Mouse (Mus musculus): ENCODE measurements around the gene Cldn4. TPM values are rescaled to one million over a fixed set of nuclear protein-coding genes. Genes with fewer than 3 reads are reported as not detected.
A peak's percentile ranks its signal among the peaks of the same experiment; 100 is the strongest.
"Not testable (repeated sequence)": the region's sequence is repeated elsewhere in the genome, so short reads cannot be mapped to it uniquely, and the experiment has no call there.

Gene Cldn4
- polyA plus RNA-seq, 1 experiment from 2014 or later, result 3.4 TPM

- Histone ChIP-seq H3K27me3 (ENCODE audit: low read depth, poor library complexity, severe bottlenecking) (no peaks in the 10 kb centered on the region), H3K27ac (replicated peaks) (no peak overlapping the region), H3K4me1 (peaks cover 11% of the 10 kb centered on the region), H3K36me3 (no peaks in the 10 kb centered on the region), H3K4me3 (no peak overlapping the region), H3K9me3 (replicated peaks) (no peaks in the 10 kb centered on the region)
- WGBS, result 84% methylated on average over 5 of the region's 5 CpGs
- DNase-seq (ENCODE audit: low spot score), result no peak
Observed at GRCm38 (mm10) chr5:134955491-134955890, 8.8 kb upstream of the Cldn4 start.

GRCm38 (mm10) chr5:134951053-134951884 lies 4.5 kb upstream of the Cldn4 start:
- Histone ChIP-seq H3K9me3 (replicated peaks) (no peaks in the 10 kb centered on the region), H3K4me3 (no peak overlapping the region), H3K4me1 (peaks cover 12% of the 10 kb centered on the region), H3K27me3 (ENCODE audit: low read depth, poor library complexity, severe bottlenecking) (peaks cover 21% of the 10 kb centered on the region), H3K36me3 (no peaks in the 10 kb centered on the region), H3K27ac (replicated peaks) (no peak overlapping the region)
- WGBS, result 53% methylated on average over 19 of the region's 19 CpGs
- DNase-seq (ENCODE audit: low spot score), result no peak

DNA sequence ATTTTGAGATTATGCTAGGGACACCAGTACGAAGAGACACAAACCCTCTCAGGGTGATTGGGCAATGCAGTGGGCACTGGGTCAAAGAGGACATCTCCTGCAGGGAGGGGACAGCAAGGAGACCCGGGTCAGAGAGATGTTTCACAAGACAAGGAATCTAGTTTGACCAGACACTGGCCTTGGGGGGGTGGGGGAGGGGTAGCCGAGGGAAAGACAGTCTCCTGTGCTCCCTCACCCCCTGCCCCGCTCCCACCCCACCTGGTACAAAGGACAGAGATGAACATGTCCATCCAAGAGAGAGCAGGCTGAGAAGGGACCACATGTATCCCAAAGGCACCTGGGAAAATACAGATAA lies 1.3 kb upstream of the Cldn4 start:
- 71% methylated on average over 4 of the region's 4 CpGs for WGBS

GRCm38 (mm10) chr5:134947420-134948084 lies 818 bp upstream of the Cldn4 start:
- 62% methylated on average over 5 of the region's 5 CpGs for WGBS
- H3K27me3 ChIP-seq (ENCODE audit: low read depth, poor library complexity, severe bottlenecking), result peaks cover 49% of the 10 kb centered on the region
- no peak overlapping the region for H3K27ac ChIP-seq (replicated peaks)
- H3K4me1 ChIP-seq, result peaks cover 18% of the 10 kb centered on the region
- H3K36me3 ChIP-seq, result no peaks in the 10 kb centered on the region
- DNase-seq (ENCODE audit: low spot score), result no peak
- no peaks in the 10 kb centered on the region for H3K9me3 ChIP-seq (replicated peaks)
- no peak overlapping the region for H3K4me3 ChIP-seq

More for the DNA sequence above, 1.3 kb upstream of the Cldn4 start:
- Histone ChIP-seq H3K27me3 (ENCODE audit: low read depth, poor library complexity, severe bottlenecking) (peaks cover 49% of the 10 kb centered on the region), H3K27ac (replicated peaks) (no peak overlapping the region), H3K9me3 (replicated peaks) (no peaks in the 10 kb centered on the region), H3K4me1 (peaks cover 18% of the 10 kb centered on the region), H3K36me3 (no peaks in the 10 kb centered on the region), H3K4me3 (no peak overlapping the region)
- no peak for DNase-seq (ENCODE audit: low spot score)

DNA sequence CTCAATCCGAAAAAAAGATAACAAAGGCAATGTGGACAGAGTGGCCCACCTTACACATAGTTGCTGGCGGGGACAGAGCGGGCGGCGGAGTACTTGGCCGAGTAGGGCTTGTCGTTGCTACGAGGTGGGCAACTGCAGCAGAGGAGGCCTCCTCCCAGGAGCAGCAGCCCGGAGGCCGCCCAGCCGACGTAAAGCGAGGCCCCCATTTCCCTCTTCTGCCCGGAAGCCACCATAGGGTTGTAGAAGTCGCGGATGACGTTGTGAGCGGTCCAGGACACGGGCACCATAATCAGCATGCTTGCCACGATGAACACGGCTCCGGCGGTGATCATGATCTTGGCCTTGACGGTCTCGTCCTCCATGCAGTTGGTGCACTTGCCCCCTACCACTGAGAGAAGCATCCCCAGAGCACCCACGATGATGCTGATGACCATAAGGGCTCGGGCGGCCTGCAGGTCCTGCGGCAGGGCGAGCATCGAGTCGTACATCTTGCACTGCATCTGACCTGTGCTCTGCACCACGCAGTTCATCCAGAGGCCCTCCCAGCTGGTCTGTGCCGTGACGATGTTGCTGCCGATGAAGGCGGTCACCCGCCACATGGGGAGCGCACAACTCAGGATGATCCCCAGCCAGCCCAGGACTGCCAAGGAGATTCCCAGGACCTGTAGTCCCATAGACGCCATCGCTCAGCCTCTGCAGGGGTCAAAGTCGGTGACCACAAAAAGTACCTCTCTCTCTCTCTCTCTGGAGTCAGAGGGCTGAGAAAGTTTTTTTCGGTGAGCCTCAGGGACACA lies 474 bp downstream of the Cldn4 start:
- H3K9me3 ChIP-seq (replicated peaks), result no peaks in the 10 kb centered on the region
- DNase-seq (ENCODE audit: low spot score), result peak; percentile 32
- H3K36me3 ChIP-seq, result no peaks in the 10 kb centered on the region
- H3K27ac ChIP-seq (replicated peaks), result no peak overlapping the region; the same call in 1 of the 2 replicates
- peaks cover 49% of the 10 kb centered on the region for H3K27me3 ChIP-seq (ENCODE audit: low read depth, poor library complexity, severe bottlenecking)
- H3K4me3 ChIP-seq, result peak overlapping the region; percentile 30
- WGBS, result 16% methylated on average over 43 of the region's 43 CpGs
- H3K4me1 ChIP-seq, result peaks cover 15% of the 10 kb centered on the region

GRCm38 (mm10) chr5:134945266-134945959 lies 1.3 kb downstream of the Cldn4 start:
- Histone ChIP-seq H3K27me3 (ENCODE audit: low read depth, poor library complexity, severe bottlenecking) (peaks cover 49% of the 10 kb centered on the region), H3K36me3 (no peaks in the 10 kb centered on the region), H3K9me3 (replicated peaks) (no peaks in the 10 kb centered on the region), H3K27ac (replicated peaks) (no peak overlapping the region), H3K4me3 (peak overlapping the region; percentile 30; the same call in 1 of the 2 replicates), H3K4me1 (peaks cover 15% of the 10 kb centered on the region)
- DNase-seq (ENCODE audit: low spot score), result no peak
- 45% methylated on average over 19 of the region's 19 CpGs for whole genome bisulfite sequencing

GRCm38 (mm10) chr5:134944179-134944578 lies 2.6 kb downstream of the Cldn4 start:
- Histone ChIP-seq H3K4me1 (peaks cover 15% of the 10 kb centered on the region), H3K36me3 (no peaks in the 10 kb centered on the region), H3K27me3 (ENCODE audit: low read depth, poor library complexity, severe bottlenecking) (peaks cover 49% of the 10 kb centered on the region), H3K9me3 (replicated peaks) (no peaks in the 10 kb centered on the region), H3K27ac (replicated peaks) (no peak overlapping the region), H3K4me3 (no peak overlapping the region)
- 80% methylated on average over 5 of the region's 5 CpGs for WGBS
- no peak for DNase-seq (ENCODE audit: low spot score)

GRCm38 (mm10) chr5:134942740-134943139 lies 4.0 kb downstream of the Cldn4 start:
- WGBS, result 85% methylated on average over 2 of the region's 2 CpGs
- H3K4me3 ChIP-seq, result no peak overlapping the region
- no peak overlapping the region for H3K27ac ChIP-seq (replicated peaks)

DNA sequence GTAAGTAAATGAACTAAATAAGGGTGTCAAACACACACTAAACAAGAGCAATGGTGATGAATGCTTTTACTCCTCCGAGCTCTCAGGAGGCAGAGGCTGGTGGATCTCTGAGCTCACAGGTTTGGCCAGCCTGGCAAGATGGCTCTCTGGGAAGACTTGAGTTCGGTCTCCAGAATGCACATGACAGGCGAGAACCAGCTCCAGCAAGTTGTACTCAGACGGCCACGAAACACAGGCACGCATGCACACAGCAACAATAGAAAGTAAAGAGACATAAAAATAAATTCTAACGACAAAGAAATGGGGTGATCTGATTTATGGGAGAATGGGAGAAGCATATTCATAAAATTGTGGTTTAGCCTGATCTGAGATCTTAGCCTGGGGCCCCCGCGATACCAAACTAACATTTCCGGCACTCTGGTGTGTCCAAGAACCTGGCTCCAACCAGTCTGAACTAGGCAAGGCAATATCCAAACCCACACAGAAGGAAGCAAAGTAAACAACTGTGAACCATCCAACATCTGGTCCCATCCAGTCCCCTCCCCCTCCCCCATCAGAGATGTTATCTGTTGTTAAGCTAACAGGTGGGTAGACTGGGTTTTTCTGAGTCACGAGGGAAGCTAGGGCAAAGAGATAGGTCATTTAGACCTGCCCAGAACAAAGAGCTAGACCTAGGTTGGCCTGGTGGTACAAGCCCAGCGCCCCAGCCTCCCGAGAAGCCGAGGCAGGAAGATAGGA lies 5.1 kb downstream of the Cldn4 start:
- H3K9me3 ChIP-seq (replicated peaks), result no peaks in the 10 kb centered on the region
- H3K4me1 ChIP-seq, result peaks cover 10% of the 10 kb centered on the region
- H3K27ac ChIP-seq (replicated peaks), result no peak overlapping the region
- no peak overlapping the region for H3K4me3 ChIP-seq
- peaks cover 31% of the 10 kb centered on the region for H3K27me3 ChIP-seq (ENCODE audit: low read depth, poor library complexity, severe bottlenecking)
- WGBS, result 84% methylated on average over 14 of the region's 14 CpGs
- no peak for DNase-seq (ENCODE audit: low spot score)
- H3K36me3 ChIP-seq, result no peaks in the 10 kb centered on the region

More at GRCm38 (mm10) chr5:134942740-134943139, 4.0 kb downstream of the Cldn4 start:
- peaks cover 42% of the 10 kb centered on the region for H3K27me3 ChIP-seq (ENCODE audit: low read depth, poor library complexity, severe bottlenecking)
- H3K9me3 ChIP-seq (replicated peaks), result no peaks in the 10 kb centered on the region
- DNase-seq (ENCODE audit: low spot score), result no peak
- peaks cover 15% of the 10 kb centered on the region for H3K4me1 ChIP-seq
- no peaks in the 10 kb centered on the region for H3K36me3 ChIP-seq

DNA sequence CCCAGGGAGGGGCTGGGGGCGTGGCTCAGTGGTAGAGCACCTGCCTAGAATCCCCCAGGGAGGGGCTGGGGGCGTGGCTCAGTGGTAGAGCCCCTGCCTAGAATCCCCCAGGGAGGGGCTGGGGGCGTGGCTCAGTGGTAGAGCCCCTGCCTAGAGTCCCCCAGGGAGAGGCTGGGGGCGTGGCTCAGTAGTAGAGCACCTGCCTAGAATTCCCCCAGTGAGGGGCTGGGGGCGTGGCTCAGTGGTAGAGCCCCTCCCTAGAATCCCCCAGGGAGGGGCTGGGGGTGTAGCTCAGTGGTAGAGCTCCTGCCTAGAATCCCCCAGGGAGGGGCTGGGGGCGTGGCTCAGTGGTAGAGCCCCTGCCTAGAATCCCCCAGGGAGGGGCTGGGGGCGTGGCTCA lies 7.2 kb downstream of the Cldn4 start:
- DNase-seq (ENCODE audit: low spot score); H3K4me3 ChIP-seq; H3K27ac ChIP-seq (replicated peaks); H3K36me3 ChIP-seq; H3K9me3 ChIP-seq (replicated peaks); H3K4me1 ChIP-seq: not testable (repeated sequence)
- H3K27me3 ChIP-seq (ENCODE audit: low read depth, poor library complexity, severe bottlenecking), result peaks cover 11% of the 10 kb centered on the region; the same call in 1 of the 2 replicates
- WGBS, result 88% methylated on average over 6 of the region's 7 CpGs

GRCm38 (mm10) chr5:134939069-134939468 lies 7.7 kb downstream of the Cldn4 start:
- H3K36me3 ChIP-seq, result peaks cover 5% of the 10 kb centered on the region; the same call in 1 of the 2 replicates
- H3K4me1 ChIP-seq, result no peaks in the 10 kb centered on the region
- H3K27me3 ChIP-seq (ENCODE audit: low read depth, poor library complexity, severe bottlenecking), result peaks cover 6% of the 10 kb centered on the region; the same call in 1 of the 2 replicates
- no peak overlapping the region for H3K4me3 ChIP-seq
- no peak overlapping the region for H3K27ac ChIP-seq (replicated peaks)
- no peak for DNase-seq (ENCODE audit: low spot score)
- WGBS, result 68% methylated on average over 3 of the region's 3 CpGs
- H3K9me3 ChIP-seq (replicated peaks), result no peaks in the 10 kb centered on the region

All from midbrain, embryonic 10.5 days (tissue).